In genomic region chr17:34199050-34199619, GRCm38 (mm10) we compare ENCODE assay signal across 21 mouse cellular contexts. TPM values are rescaled to one million over a fixed set of nuclear protein-coding genes. Genes with fewer than 3 reads are reported as not detected.
DNase-seq lines count a peak whose midpoint lies in the region; ATAC-seq and TF ChIP-seq lines count a peak whose summit lies in the region.
"Had no signal": no experiment of that assay in that cellular context is flagged by ENCODE, and none has a peak within 500 bp of the region (broad histone marks: within the 10 kb centered on the region; RNA-seq: fewer than 3 reads in every experiment).

No protein-coding gene starts in this region.

- DNase-seq in heart, postnatal 4 days: no peak
- DNase-seq in lung, adult 2 months: no peak
- DNase-seq in lung, adult 18-20 months: no peak
- peak; percentile 17 for DNase-seq in Muller cell, postnatal 12 days (ENCODE audit: inconsistent ontology term)
- DNase-seq in layer of hippocampus, adult 9-11 months: no peak
- no peak for DNase-seq in right cerebral cortex, postnatal 14 days
- DNase-seq: cerebellum, adult 2 months; heart, adult 18-20 months; kidney, postnatal 36 days; layer of hippocampus, postnatal 36 days; left cerebral cortex, postnatal 4 days; retina, postnatal 1 day; spleen, adult 18-20 months had no signal

- H3K27me3 ChIP-seq in heart, embryonic 15.5 days: peaks cover 79% of the 10 kb centered on the region
- H3K27me3 ChIP-seq in liver, embryonic 15.5 days: peaks cover 61% of the 10 kb centered on the region

- H3K9ac ChIP-seq in heart, embryonic 15.5 days: no peak overlapping the region
- no peak overlapping the region for H3K9ac ChIP-seq in liver, embryonic 15.5 days
- H3K9ac ChIP-seq: midbrain, embryonic 12.5 days had no signal

- TF ChIP-seq CTCF in lung, adult 2 months (IDR thresholded peaks at IDR 0.05; ENCODE audit: insufficient read depth, low read length): no peak

- no peak overlapping the region for H3K27ac ChIP-seq in heart, embryonic 15.5 days
- no peak overlapping the region for H3K27ac ChIP-seq in liver, embryonic 15.5 days (replicated peaks)
- H3K27ac ChIP-seq: embryonic facial prominence, embryonic 15.5 days; hindbrain, embryonic 10.5 days; midbrain, embryonic 12.5 days had no signal

- no peak for ATAC-seq in heart, embryonic 15.5 days (replicated peaks; ENCODE audit: insufficient number of reproducible peaks, insufficient read depth, low FRiP score, low read depth)
- ATAC-seq in liver, embryonic 15.5 days (ENCODE audit: insufficient read depth): no peak
- ATAC-seq: inflammation-experienced regulatory T-cells, adult 6 months had no signal

- 67% methylated on average over 12 of the region's 12 CpGs for WGBS in heart, embryonic 15.5 days
- WGBS in lung, adult 2 months: 64% methylated on average over 12 of the region's 12 CpGs
- WGBS in liver, embryonic 15.5 days (ENCODE audit: insufficient replicate concordance): 61% methylated on average over 12 of the region's 12 CpGs

- TF ChIP-seq POLR2A in lung, adult 2 months (IDR thresholded peaks at IDR 0.05; ENCODE audit: borderline replicate concordance, extremely low read depth, low read depth, low read length): no peak

- peaks cover 14% of the 10 kb centered on the region for H3K4me1 ChIP-seq in heart, embryonic 15.5 days (replicated peaks)
- H3K4me1 ChIP-seq in lung, adult 2 months (ENCODE audit: control insufficient read depth, insufficient read depth, low read length): peaks cover 6% of the 10 kb centered on the region
- peaks cover 23% of the 10 kb centered on the region for H3K4me1 ChIP-seq in liver, embryonic 15.5 days (replicated peaks)

- H3K36me3 ChIP-seq in heart, embryonic 15.5 days: no peaks in the 10 kb centered on the region
- H3K36me3 ChIP-seq in liver, embryonic 15.5 days (replicated peaks): no peaks in the 10 kb centered on the region
- H3K36me3 ChIP-seq: embryonic facial prominence, embryonic 15.5 days; hindbrain, embryonic 10.5 days; midbrain, embryonic 12.5 days had no signal

- H3K4me3 ChIP-seq in heart, embryonic 15.5 days: peak overlapping the region; percentile 53
- H3K4me3 ChIP-seq in lung, adult 2 months (replicated peaks; ENCODE audit: extremely low read depth, low read depth, low read length): peak overlapping the region; percentile 90
- no peak overlapping the region for H3K4me3 ChIP-seq in liver, embryonic 15.5 days (replicated peaks)

- H3K9me3 ChIP-seq in heart, embryonic 15.5 days (replicated peaks): no peaks in the 10 kb centered on the region
- no peaks in the 10 kb centered on the region for H3K9me3 ChIP-seq in liver, embryonic 15.5 days (replicated peaks)
- H3K9me3 ChIP-seq: embryonic facial prominence, embryonic 15.5 days; hindbrain, embryonic 10.5 days; midbrain, embryonic 12.5 days had no signal

- peak overlapping the region; percentile 86; the same call in 1 of the 2 replicates for H3K4me2 ChIP-seq in heart, embryonic 15.5 days
- H3K4me2 ChIP-seq in liver, embryonic 15.5 days: peak overlapping the region; percentile 73

RNA-seq across cellular contexts. Expression of gene Psmb8, which starts 1.6 kb away (rescaled TPM):
- 6.3 and 50.4 TPM in 2 replicates for polyA plus RNA-seq in heart, embryonic 15.5 days (2015; fragmentation: Nextera tagmentation; extraction: Ambion mirVana)
- 1 to 10 TPM; 3.7 to 7.0 TPM for total RNA-seq in heart, postnatal 4 days (2021)
- polyA plus RNA-seq in lung, adult 2 months (2012; rRNA removed): 112 and 130 TPM in 2 replicates
- 21.9 and 22.8 TPM in 2 replicates for polyA plus RNA-seq in liver, embryonic 15.5 days (2015; fragmentation: Nextera tagmentation; extraction: Ambion mirVana)

RNA-seq across cellular contexts. Expression of gene Tap2, which starts 4.2 kb away (rescaled TPM):
- polyA plus RNA-seq in heart, embryonic 15.5 days (2015; fragmentation: Nextera tagmentation; extraction: Ambion mirVana): 5.3 and 13.7 TPM in 2 replicates
- 10 to 100 TPM; 10.7 to 12.3 TPM for total RNA-seq in heart, postnatal 4 days (2021)
- 68.8 and 70.9 TPM in 2 replicates for polyA plus RNA-seq in lung, adult 2 months (2012; rRNA removed)
- polyA plus RNA-seq in liver, embryonic 15.5 days (2015; fragmentation: Nextera tagmentation; extraction: Ambion mirVana): 7.2 and 7.4 TPM in 2 replicates

RNA-seq across cellular contexts. Expression of gene Psmb9, which starts 11.6 kb away (rescaled TPM):
- polyA plus RNA-seq in heart, embryonic 15.5 days (2015; fragmentation: Nextera tagmentation; extraction: Ambion mirVana): 3.1 and 22.4 TPM in 2 replicates
- 1 to 10 TPM; 2.5 to 3.8 TPM for total RNA-seq in heart, postnatal 4 days (2021)
- 83.8 and 99.1 TPM in 2 replicates for polyA plus RNA-seq in lung, adult 2 months (2012; rRNA removed)
- polyA plus RNA-seq in liver, embryonic 15.5 days (2015; fragmentation: Nextera tagmentation; extraction: Ambion mirVana): 10.6 and 11.2 TPM in 2 replicates

RNA-seq across cellular contexts. Expression of gene Tap1, which starts 11.8 kb away (rescaled TPM):
- polyA plus RNA-seq in heart, embryonic 15.5 days (2015; fragmentation: Nextera tagmentation; extraction: Ambion mirVana): 2.4 and 8.0 TPM in 2 replicates
- total RNA-seq in heart, postnatal 4 days (2021): 1 to 10 TPM; 4.8 to 5.4 TPM
- 45.1 and 46.3 TPM in 2 replicates for polyA plus RNA-seq in lung, adult 2 months (2012; rRNA removed)
- 4.2 and 4.8 TPM in 2 replicates for polyA plus RNA-seq in liver, embryonic 15.5 days (2015; fragmentation: Nextera tagmentation; extraction: Ambion mirVana)

RNA-seq across cellular contexts. Expression of gene H2-Ob, which starts 39.6 kb away (rescaled TPM):
- 0.14 and 0.30 TPM in 2 replicates for polyA plus RNA-seq in heart, embryonic 15.5 days (2015; fragmentation: Nextera tagmentation; extraction: Ambion mirVana)
- total RNA-seq in heart, postnatal 4 days (2021): under 1 TPM; 0.23 to 0.38 TPM
- 18.8 and 34.6 TPM in 2 replicates for polyA plus RNA-seq in lung, adult 2 months (2012; rRNA removed)
- polyA plus RNA-seq in liver, embryonic 15.5 days (2015; fragmentation: Nextera tagmentation; extraction: Ambion mirVana): 0.31 and 0.51 TPM in 2 replicates
- total RNA-seq: left cerebral cortex, postnatal 4 days had no signal
- polyA plus RNA-seq: forebrain, embryonic 11.5 days; midbrain, embryonic 12.5 days; myocyte had no signal
